Mouse (Mus musculus): Measurements from ENCODE around the gene Cyp2a12. TPM values are rescaled to one million over a fixed set of nuclear protein-coding genes. Genes with fewer than 3 reads are reported as not detected.
"Not testable (repeated sequence)": the region's sequence is repeated elsewhere in the genome, so short reads cannot be mapped to it uniquely, and the experiment has no call there.

Gene Cyp2a12
- 1.8 and 9.6 TPM in 2 replicates for total RNA-seq (2021)
- long read RNA-seq, transcript Cyp2a12-201 (9 exons, 1,681 nt) = major isoform, 293 of 318 reads
- long read RNA-seq, partial matches to known transcripts = 11 of 318 reads
- long read RNA-seq, other reads (novel, unspliced or antisense) = 14 of 318 reads

- DNase-seq = no peak
Observed at GRCm38 (mm10) chr7:27028789-27029188, at the start of gene Cyp2a12. Cyp2a12 (plus strand) TSS chr7:27029081.

GRCm38 (mm10) chr7:26981464-26981863 lies 47.4 kb upstream of the Cyp2a12 start:
- not testable (repeated sequence) for DNase-seq

- not testable (repeated sequence) for DNase-seq
Observed at GRCm38 (mm10) chr7:26981937-26982336, 46.9 kb upstream of the Cyp2a12 start.

- DNase-seq = no peak
Observed at GRCm38 (mm10) chr7:26982551-26982950, 46.3 kb upstream of the Cyp2a12 start.

GRCm38 (mm10) chr7:26983151-26983550 lies 45.7 kb upstream of the Cyp2a12 start:
- DNase-seq = not testable (repeated sequence)

- DNase-seq = not testable (repeated sequence)
Observed at GRCm38 (mm10) chr7:27026581-27026980, 2.3 kb upstream of the Cyp2a12 start.

GRCm38 (mm10) chr7:27048886-27049285 lies 20.0 kb downstream of the Cyp2a12 start:
- not testable (repeated sequence) for DNase-seq

GRCm38 (mm10) chr7:27059333-27059732 lies 30.5 kb downstream of the Cyp2a12 start:
- DNase-seq = not testable (repeated sequence)

- not testable (repeated sequence) for DNase-seq
Observed at GRCm38 (mm10) chr7:27059896-27060295, 31.0 kb downstream of the Cyp2a12 start.

- DNase-seq = no peak
Observed at GRCm38 (mm10) chr7:27078641-27079040, 49.8 kb downstream of the Cyp2a12 start.

GRCm38 (mm10) chr7:27081625-27082024 lies 52.7 kb downstream of the Cyp2a12 start:
- DNase-seq = no peak

Other genes starting within 250 kb of the Cyp2a12 start
- not detected in 2 replicates for gene Cyp2g1, start 220.2 kb upstream of the Cyp2a12 start, total RNA-seq (2021)
- gene Cyp2a5, start 193.8 kb upstream of the Cyp2a12 start, total RNA-seq (2021) = 0.49 and 7.2 TPM in 2 replicates
- gene Cyp2a22, start 89.7 kb upstream of the Cyp2a12 start, total RNA-seq (2021) = 1.2 TPM in 1 of 2 replicates, not detected in the other
- 1,420 and 1,521 TPM in 2 replicates for gene Cyp2f2, start 90.8 kb downstream of the Cyp2a12 start, total RNA-seq (2021)
- not detected in 2 replicates for gene Cyp2t4, start 124.6 kb downstream of the Cyp2a12 start, total RNA-seq (2021)
- 108 and 120 TPM in 2 replicates for gene Egln2, start 137.7 kb downstream of the Cyp2a12 start, total RNA-seq (2021)
- 65.7 and 78.2 TPM in 2 replicates for gene Rab4b, start 149.8 kb downstream of the Cyp2a12 start, total RNA-seq (2021)
- gene Gm21983, start 152.0 kb downstream of the Cyp2a12 start, total RNA-seq (2021) = 0.62 TPM in 1 of 2 replicates, not detected in the other
- gene Mia, start 152.1 kb downstream of the Cyp2a12 start, total RNA-seq (2021) = not detected in 2 replicates
- 23.6 and 28.0 TPM in 2 replicates for gene BC024978, start 166.7 kb downstream of the Cyp2a12 start, total RNA-seq (2021)
- 108 and 114 TPM in 2 replicates for gene Snrpa, start 167.2 kb downstream of the Cyp2a12 start, total RNA-seq (2021)
- 15.9 and 18.3 TPM in 2 replicates for gene Itpkc, start 199.6 kb downstream of the Cyp2a12 start, total RNA-seq (2021)
- 74.4 and 90.3 TPM in 2 replicates for gene Coq8b, start 203.9 kb downstream of the Cyp2a12 start, total RNA-seq (2021)
- 8.4 and 12.6 TPM in 2 replicates for gene Numbl, start 229.4 kb downstream of the Cyp2a12 start, total RNA-seq (2021)

All from adrenal gland, postnatal 25 days (tissue).